Mouse (Mus musculus) stomach, postnatal 0 days (tissue): ENCODE measurements around the gene B230104I21Rik.

Experiments used
- CTCF ChIP-seq: IDR thresholded peaks from 2 replicates; pipeline ENCODE4 v1.5.1; 2016; ENCODE audit warnings: antibody characterized with exemption, low read depth, mild to moderate bottlenecking, moderate library complexity
- EP300 ChIP-seq: optimal IDR thresholded peaks from 2 replicates; pipeline ENCODE3; 2016; ENCODE audit warnings: antibody characterized with exemption

- TF ChIP-seq CTCF, result no peak
- TF ChIP-seq EP300, result no peak
These were observed 33.2 kb downstream of the B230104I21Rik start for GRCm38 (mm10) chr4:154369089-154369488.
